Mouse (Mus musculus) intestine, embryonic 15.5 days (tissue): Measurements from ENCODE around the gene Phactr3. TPM values are rescaled to one million over a fixed set of nuclear protein-coding genes. Genes with fewer than 3 reads are reported as not detected.

Source experiments
- ATAC-seq: fragments of 200-750 bp; cut with Nextera tagmentation; 2 replicates; pipeline ENCODE4 v1.8.0; 2017; ENCODE audit warnings: moderate TSS enrichment, moderate library complexity
- H3K27ac ChIP-seq: fragments of 300-500 bp; sonication (generic); 2 replicates; pipeline ENCODE4 v1.5.1; 2015; ENCODE audit warnings: mild to moderate bottlenecking, inconsistent platforms
- H3K27me3 ChIP-seq: fragments of 300-500 bp; sonication (generic); replicated peaks from 2 replicates; pipeline ENCODE4 v1.6.1; 2015; ENCODE audit warnings: inconsistent platforms
- H3K36me3 ChIP-seq: fragments of 300-500 bp; sonication (generic); 2 replicates; pipeline ENCODE4 v1.6.1; 2015; ENCODE audit warnings: inconsistent platforms
- H3K4me1 ChIP-seq: fragments of 300-500 bp; sonication (generic); replicated peaks from 2 replicates; pipeline ENCODE4 v1.6.1; 2015; ENCODE audit warnings: inconsistent platforms
- H3K4me2 ChIP-seq: fragments of 300-500 bp; sonication (generic); replicated peaks from 2 replicates; pipeline ENCODE4 v1.6.1; 2015; ENCODE audit warnings: mild to moderate bottlenecking, inconsistent platforms
- H3K4me3 ChIP-seq: fragments of 300-500 bp; sonication (generic); replicated peaks from 2 replicates; pipeline ENCODE4 v1.5.1; 2015; ENCODE audit warnings: inconsistent platforms
- H3K9ac ChIP-seq: fragments of 300-500 bp; sonication (generic); 2 replicates; pipeline ENCODE4 v1.6.1; 2015; ENCODE audit warnings: inconsistent platforms
- H3K9me3 ChIP-seq: fragments of 300-500 bp; sonication (generic); 2 replicates; pipeline ENCODE4 v1.6.1; 2016; ENCODE audit warnings: inconsistent platforms
- WGBS: fragments of 180-500 bp; shearing (Covaris S2); methylation state at CpG from one replicate; pipeline ENCODE4 v1.1.7; 2015; 5-methylcytosine and 5-hydroxymethylcytosine counted together
- polyA plus RNA-seq: library from polyadenylated mRNA; unstranded; fragments of >200 nt; fragmentation: Nextera tagmentation; extraction: Ambion mirVana; gene quantifications from 2 replicates; pipeline ENCODE4 v1.2.1, GENCODE M21; 2015

The Phactr3 gene
- polyA plus RNA-seq, 1 experiment from 2014 or later = 3.4 TPM

- Histone ChIP-seq H3K36me3 (no peaks in the 10 kb centered on the region), H3K27ac (no peak overlapping the region), H3K9ac (no peak overlapping the region), H3K4me2 (no peak overlapping the region), H3K4me1 (0 out of 2 replicates have a peak, but pooled peaks cover 5% of the 10 kb centered on the region), H3K27me3 (peaks cover 18% of the 10 kb centered on the region), H3K9me3 (no peaks in the 10 kb centered on the region), H3K4me3 (no peak overlapping the region)
- no peak for ATAC-seq
- WGBS = 14% methylated on average over 3 of the region's 3 CpGs
These were observed 24.2 kb downstream of the Phactr3 start for GRCm38 (mm10) chr2:178143024-178143415.

- Histone ChIP-seq H3K27me3 (peaks cover 18% of the 10 kb centered on the region), H3K36me3 (no peaks in the 10 kb centered on the region), H3K4me1 (0 out of 2 replicates have a peak, but pooled peaks cover 5% of the 10 kb centered on the region), H3K9ac (no peak overlapping the region), H3K9me3 (no peaks in the 10 kb centered on the region), H3K4me2 (no peak overlapping the region), H3K4me3 (no peak overlapping the region), H3K27ac (no peak overlapping the region)
- 59% methylated on average over 1 of the region's 1 CpGs for WGBS
- no peak for ATAC-seq
These were observed 25.1 kb downstream of the Phactr3 start for GRCm38 (mm10) chr2:178143898-178144297.

DNA sequence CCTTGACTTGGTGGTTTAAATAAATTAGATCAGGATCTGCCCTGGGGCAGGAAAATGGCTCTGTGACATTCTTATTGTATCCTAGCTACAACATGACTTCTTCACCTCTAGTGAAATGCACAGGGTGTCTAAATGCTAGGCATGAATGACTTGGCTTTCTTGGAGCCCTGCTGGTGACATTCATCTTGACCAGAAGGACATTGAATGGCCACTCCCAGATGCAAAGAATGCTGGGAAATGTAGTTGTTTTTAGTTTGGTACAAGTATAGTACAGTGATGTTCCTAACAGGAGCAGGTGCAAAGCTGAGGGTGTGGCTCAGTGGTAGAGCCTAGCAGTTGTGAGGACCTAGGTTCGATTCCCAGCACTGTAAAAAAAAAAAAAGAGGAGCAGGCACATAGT lies 30.5 kb downstream of the Phactr3 start:
- no peak for ATAC-seq
- no peaks in the 10 kb centered on the region; the same call in 1 of the 2 replicates for H3K27me3 ChIP-seq

DNA sequence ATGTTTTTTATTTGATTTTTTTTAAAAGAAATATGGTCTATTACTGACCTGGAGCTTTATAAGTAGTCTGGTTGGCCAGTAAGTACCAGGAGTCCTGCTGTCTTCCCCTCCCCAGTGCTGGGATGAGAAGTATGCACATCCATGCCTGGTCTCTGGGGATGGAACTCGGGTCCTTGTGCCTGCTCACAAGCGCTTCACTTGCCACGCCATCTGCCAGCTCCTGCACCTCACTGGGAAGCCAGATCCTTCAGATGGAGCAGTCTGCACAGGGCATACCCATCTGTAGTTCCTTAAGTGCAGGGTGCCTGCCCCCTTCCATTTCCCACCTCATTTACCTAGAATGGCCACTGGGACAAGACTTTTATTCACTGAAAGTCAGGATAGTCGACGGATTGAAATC lies 31.9 kb downstream of the Phactr3 start:
- Histone ChIP-seq H3K27me3 (no peaks in the 10 kb centered on the region), H3K27ac (no peak overlapping the region), H3K4me2 (no peak overlapping the region), H3K36me3 (no peaks in the 10 kb centered on the region), H3K9ac (no peak overlapping the region), H3K4me3 (no peak overlapping the region), H3K4me1 (no peaks in the 10 kb centered on the region), H3K9me3 (no peaks in the 10 kb centered on the region)
- no peak for ATAC-seq
- 87% methylated on average over 5 of the region's 5 CpGs for WGBS

More for the DNA sequence above, 30.5 kb downstream of the Phactr3 start:
- 75% methylated on average over 1 of the region's 1 CpGs for WGBS
- Histone ChIP-seq H3K9me3 (no peaks in the 10 kb centered on the region), H3K4me2 (no peak overlapping the region), H3K4me1 (no peaks in the 10 kb centered on the region), H3K27ac (no peak overlapping the region), H3K36me3 (no peaks in the 10 kb centered on the region), H3K4me3 (no peak overlapping the region), H3K9ac (no peak overlapping the region)

- no peaks in the 10 kb centered on the region for H3K36me3 ChIP-seq
- H3K27me3 ChIP-seq = no peaks in the 10 kb centered on the region
- no peak overlapping the region for H3K4me2 ChIP-seq
- H3K4me1 ChIP-seq = no peaks in the 10 kb centered on the region
- H3K4me3 ChIP-seq = no peak overlapping the region
- no peak for ATAC-seq
- no peak overlapping the region for H3K9ac ChIP-seq
- no peak overlapping the region for H3K27ac ChIP-seq
- H3K9me3 ChIP-seq = no peaks in the 10 kb centered on the region
- WGBS = 79% methylated on average over 2 of the region's 2 CpGs
These were observed 34.8 kb downstream of the Phactr3 start for GRCm38 (mm10) chr2:178153601-178154000.

DNA sequence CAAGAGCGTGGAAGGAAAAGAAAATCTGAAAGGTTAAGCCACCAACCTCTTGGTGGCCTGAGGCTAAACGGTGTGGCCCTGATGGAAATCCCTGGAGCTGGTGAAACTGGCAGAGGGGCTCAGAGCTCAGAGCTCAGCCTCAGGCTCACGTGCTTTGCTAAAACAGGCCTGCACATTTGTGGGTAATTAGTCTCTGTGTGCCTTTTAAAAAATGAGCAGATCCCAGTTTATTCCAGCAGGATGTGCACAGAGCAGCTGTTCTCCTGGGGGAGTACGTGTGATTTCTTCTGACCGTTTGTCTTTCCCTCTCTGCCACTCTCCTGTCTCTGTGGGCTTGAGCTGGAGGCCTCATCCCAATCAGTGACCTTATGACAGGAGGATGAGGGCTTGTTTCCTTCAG lies 35.4 kb downstream of the Phactr3 start:
- WGBS = 48% methylated on average over 5 of the region's 5 CpGs
- Histone ChIP-seq H3K9me3 (no peaks in the 10 kb centered on the region), H3K27me3 (no peaks in the 10 kb centered on the region), H3K4me2 (no peak overlapping the region), H3K4me1 (no peaks in the 10 kb centered on the region), H3K36me3 (no peaks in the 10 kb centered on the region), H3K4me3 (no peak overlapping the region), H3K9ac (no peak overlapping the region), H3K27ac (no peak overlapping the region)
- ATAC-seq = no peak; the same call in 1 of the 2 replicates

DNA sequence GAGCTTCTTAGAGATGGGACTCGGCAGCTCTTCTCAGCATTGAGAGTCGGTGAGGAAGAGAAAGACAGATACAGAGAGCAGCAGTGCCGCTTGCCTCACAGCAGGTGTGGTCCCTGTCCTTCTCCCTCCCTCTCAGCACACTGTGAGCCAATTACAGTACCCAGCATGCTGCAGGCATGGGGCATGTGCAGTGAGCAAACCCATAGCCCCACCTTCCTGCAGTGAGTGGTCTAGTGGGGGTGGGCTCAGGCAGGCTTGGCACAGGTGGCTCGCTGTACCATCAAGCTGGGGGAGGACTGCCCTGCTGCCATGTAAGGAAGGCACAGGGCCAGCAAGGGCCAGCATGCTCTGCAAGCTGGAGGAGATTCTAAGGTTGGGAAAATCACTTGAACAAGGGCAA lies 35.8 kb downstream of the Phactr3 start:
- Histone ChIP-seq H3K9me3 (no peaks in the 10 kb centered on the region), H3K27me3 (no peaks in the 10 kb centered on the region), H3K4me3 (no peak overlapping the region), H3K36me3 (no peaks in the 10 kb centered on the region), H3K27ac (no peak overlapping the region), H3K9ac (no peak overlapping the region), H3K4me2 (no peak overlapping the region), H3K4me1 (no peaks in the 10 kb centered on the region)
- peak; percentile 20; the same call in 1 of the 2 replicates for ATAC-seq
- 54% methylated on average over 4 of the region's 4 CpGs for whole genome bisulfite sequencing

- Histone ChIP-seq H3K4me3 (no peak overlapping the region), H3K9ac (no peak overlapping the region), H3K9me3 (no peaks in the 10 kb centered on the region), H3K4me1 (no peaks in the 10 kb centered on the region), H3K4me2 (no peak overlapping the region), H3K27ac (no peak overlapping the region), H3K36me3 (no peaks in the 10 kb centered on the region), H3K27me3 (no peaks in the 10 kb centered on the region)
- no peak for ATAC-seq
- 81% methylated on average over 8 of the region's 8 CpGs for WGBS
These were observed 36.6 kb downstream of the Phactr3 start for GRCm38 (mm10) chr2:178155176-178155916.

GRCm38 (mm10) chr2:178155917-178156282 lies 37.1 kb downstream of the Phactr3 start:
- Histone ChIP-seq H3K9me3 (no peaks in the 10 kb centered on the region), H3K9ac (no peak overlapping the region), H3K4me3 (no peak overlapping the region), H3K4me2 (no peak overlapping the region), H3K27ac (no peak overlapping the region), H3K4me1 (no peaks in the 10 kb centered on the region), H3K27me3 (no peaks in the 10 kb centered on the region), H3K36me3 (no peaks in the 10 kb centered on the region)
- 61% methylated on average over 1 of the region's 1 CpGs for WGBS
- 0 out of 2 replicates have a peak, but pooled peaks have one; percentile 31 for ATAC-seq

DNA sequence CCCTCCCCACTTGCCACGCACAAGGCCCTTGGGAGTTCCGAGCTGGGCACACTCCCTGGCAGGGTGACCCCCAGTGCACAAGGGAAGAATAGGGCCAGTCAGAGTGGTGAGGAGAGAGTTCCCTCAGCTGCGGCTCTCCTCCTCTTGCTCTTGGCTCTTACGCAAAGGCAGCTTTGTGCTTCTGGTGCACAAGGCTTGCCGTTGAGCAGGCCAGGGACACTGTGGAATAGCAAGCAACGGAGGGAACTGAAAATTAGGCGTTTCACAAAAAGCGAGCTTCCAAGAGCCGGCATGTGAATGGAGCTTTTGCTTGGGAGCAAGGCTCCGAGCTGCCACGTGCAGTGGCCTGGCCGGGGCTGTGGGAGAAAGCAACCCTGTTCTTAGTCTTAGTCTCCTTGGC lies 40.2 kb downstream of the Phactr3 start:
- H3K9ac ChIP-seq = no peak overlapping the region
- H3K4me2 ChIP-seq = no peak overlapping the region
- no peak overlapping the region for H3K4me3 ChIP-seq
- no peak overlapping the region for H3K27ac ChIP-seq
- no peaks in the 10 kb centered on the region for H3K27me3 ChIP-seq
- H3K4me1 ChIP-seq = no peaks in the 10 kb centered on the region
- no peaks in the 10 kb centered on the region for H3K9me3 ChIP-seq
- no peak for ATAC-seq
- 89% methylated on average over 12 of the region's 12 CpGs for WGBS
- H3K36me3 ChIP-seq = no peaks in the 10 kb centered on the region

DNA sequence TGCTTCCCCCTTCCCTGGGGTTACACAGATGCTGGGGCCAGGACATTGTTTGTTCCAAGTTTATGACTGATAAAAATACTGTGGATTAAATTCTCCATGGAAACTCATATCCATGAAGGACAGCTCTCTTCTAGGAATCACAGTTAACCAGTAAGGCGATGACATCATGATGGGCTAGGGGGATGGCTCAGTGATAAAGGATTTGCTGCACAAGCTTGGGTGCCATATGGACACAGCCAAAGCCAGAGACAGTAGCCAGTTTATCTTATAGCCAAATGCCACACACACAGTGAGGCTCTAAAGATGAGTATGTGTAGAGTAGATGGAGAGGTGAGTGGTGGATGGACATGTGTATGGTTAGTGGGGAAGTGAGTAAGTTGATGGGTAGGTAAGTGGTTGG lies 45.2 kb downstream of the Phactr3 start:
- 93% methylated on average over 1 of the region's 1 CpGs for WGBS
- H3K27ac ChIP-seq = no peak overlapping the region
- H3K27me3 ChIP-seq = no peaks in the 10 kb centered on the region
- no peak overlapping the region for H3K4me2 ChIP-seq
- H3K36me3 ChIP-seq = no peaks in the 10 kb centered on the region
- H3K4me3 ChIP-seq = no peak overlapping the region
- H3K9me3 ChIP-seq = no peaks in the 10 kb centered on the region
- H3K9ac ChIP-seq = no peak overlapping the region
- ATAC-seq = no peak
- H3K4me1 ChIP-seq = no peaks in the 10 kb centered on the region

- Histone ChIP-seq H3K4me1 (no peaks in the 10 kb centered on the region), H3K4me2 (no peak overlapping the region), H3K36me3 (no peaks in the 10 kb centered on the region), H3K9me3 (no peaks in the 10 kb centered on the region), H3K9ac (no peak overlapping the region), H3K27me3 (no peaks in the 10 kb centered on the region), H3K27ac (no peak overlapping the region), H3K4me3 (no peak overlapping the region)
- ATAC-seq = no peak
- 82% methylated on average over 10 of the region's 10 CpGs for WGBS
These were observed 47.2 kb downstream of the Phactr3 start for GRCm38 (mm10) chr2:178165943-178166342.

- H3K9me3 ChIP-seq = no peaks in the 10 kb centered on the region
- no peak overlapping the region for H3K27ac ChIP-seq
- no peak overlapping the region for H3K9ac ChIP-seq
- no peak overlapping the region for H3K4me2 ChIP-seq
- no peaks in the 10 kb centered on the region for H3K4me1 ChIP-seq
- no peaks in the 10 kb centered on the region for H3K36me3 ChIP-seq
- no peak for ATAC-seq
- H3K27me3 ChIP-seq = no peaks in the 10 kb centered on the region
- no peak overlapping the region for H3K4me3 ChIP-seq
- 81% methylated on average over 8 of the region's 8 CpGs for WGBS
These were observed 51.2 kb downstream of the Phactr3 start for GRCm38 (mm10) chr2:178169983-178170382.
